Mouse (Mus musculus) liver, embryonic 15.5 days (tissue): ENCODE measurements around the gene Slc44a4. TPM values are rescaled to one million over a fixed set of nuclear protein-coding genes. Genes with fewer than 3 reads are reported as not detected.
A peak's percentile ranks its signal among the peaks of the same experiment; 100 is the strongest.
"Not testable (repeated sequence)": the region's sequence is repeated elsewhere in the genome, so short reads cannot be mapped to it uniquely, and the experiment has no call there.

ENCODE experiments used
- ATAC-seq: fragments of 200-750 bp; cut with Nextera tagmentation; 2 replicates; pipeline ENCODE4 v1.8.0; 2017; ENCODE audit warnings: moderate number of reproducible peaks, mild to moderate bottlenecking, moderate library complexity; ENCODE audit not compliant: insufficient read depth
- H3K27ac ChIP-seq: fragments of 300-500 bp; sonication (generic); replicated peaks from 2 replicates; pipeline ENCODE4 v1.5.1; 2015; ENCODE audit warnings: mild to moderate bottlenecking, inconsistent platforms
- H3K27me3 ChIP-seq: fragments of 300-500 bp; sonication (generic); 2 replicates; pipeline ENCODE4 v1.6.1; 2015; ENCODE audit warnings: mild to moderate bottlenecking, inconsistent platforms
- H3K36me3 ChIP-seq: fragments of 300-500 bp; sonication (generic); replicated peaks from 2 replicates; pipeline ENCODE4 v1.6.1; 2015; ENCODE audit warnings: moderate library complexity, mild to moderate bottlenecking, inconsistent platforms
- H3K4me1 ChIP-seq: fragments of 300-500 bp; sonication (generic); replicated peaks from 2 replicates; pipeline ENCODE4 v1.6.1; 2015; ENCODE audit warnings: inconsistent platforms
- H3K4me2 ChIP-seq: fragments of 300-500 bp; sonication (generic); 2 replicates; pipeline ENCODE4 v1.6.1; 2015; ENCODE audit warnings: moderate library complexity, mild to moderate bottlenecking, inconsistent platforms
- H3K4me3 ChIP-seq: fragments of 300-500 bp; sonication (generic); replicated peaks from 2 replicates; pipeline ENCODE4 v1.5.1; 2015; ENCODE audit warnings: mild to moderate bottlenecking, inconsistent platforms
- H3K9ac ChIP-seq: fragments of 300-500 bp; sonication (generic); 2 replicates; pipeline ENCODE4 v1.6.1; 2015; ENCODE audit warnings: moderate library complexity, mild to moderate bottlenecking, inconsistent platforms
- H3K9me3 ChIP-seq: fragments of 300-500 bp; sonication (generic); replicated peaks from 2 replicates; pipeline ENCODE4 v1.6.1; 2016; ENCODE audit warnings: inconsistent platforms
- WGBS: fragments of 180-500 bp; shearing (Covaris S2); methylation state at CpG from one replicate; pipeline ENCODE4 v1.1.7; 2015; ENCODE audit warnings: mixed read lengths; ENCODE audit not compliant: insufficient replicate concordance; 5-methylcytosine and 5-hydroxymethylcytosine counted together
- polyA plus RNA-seq: library from polyadenylated mRNA; unstranded; fragments of >200 nt; fragmentation: Nextera tagmentation; extraction: Ambion mirVana; gene quantifications from 2 replicates; pipeline ENCODE4 v1.2.1, GENCODE M21; 2015

The Slc44a4 gene
- polyA plus RNA-seq, 1 experiment from 2014 or later, result 3.1 TPM

GRCm38 (mm10) chr17:34899053-34899889, 15.0 kb upstream of the Slc44a4 start:
- H3K36me3 ChIP-seq, result peaks cover 24% of the 10 kb centered on the region
- under 1% methylated on average over 34 of the region's 45 CpGs for WGBS
- peaks cover 71% of the 10 kb centered on the region for H3K4me1 ChIP-seq
- no peaks in the 10 kb centered on the region for H3K27me3 ChIP-seq
- peak overlapping the region; percentile 92 for H3K27ac ChIP-seq
- no peak for ATAC-seq
- H3K4me2 ChIP-seq, result peak overlapping the region; percentile 99
- H3K9ac ChIP-seq, result peak overlapping the region; percentile 82
- H3K9me3 ChIP-seq, result no peaks in the 10 kb centered on the region
- H3K4me3 ChIP-seq, result peak overlapping the region; percentile 79

GRCm38 (mm10) chr17:34899890-34900243, 14.4 kb upstream of the Slc44a4 start:
- peak overlapping the region; percentile 92 for H3K27ac ChIP-seq
- H3K4me2 ChIP-seq, result peak overlapping the region; percentile 99
- no peaks in the 10 kb centered on the region for H3K27me3 ChIP-seq
- peaks cover 65% of the 10 kb centered on the region for H3K4me1 ChIP-seq
- H3K4me3 ChIP-seq, result peak overlapping the region; percentile 79
- H3K9ac ChIP-seq, result peak overlapping the region; percentile 82
- H3K9me3 ChIP-seq, result no peaks in the 10 kb centered on the region
- WGBS, result 2% methylated on average over 5 of the region's 5 CpGs
- H3K36me3 ChIP-seq, result peaks cover 30% of the 10 kb centered on the region
- no peak for ATAC-seq

GRCm38 (mm10) chr17:34900826-34901225, 13.4 kb upstream of the Slc44a4 start:
- H3K27ac ChIP-seq, H3K9me3 ChIP-seq, H3K4me3 ChIP-seq, ATAC-seq, H3K9ac ChIP-seq, H3K4me2 ChIP-seq, H3K27me3 ChIP-seq: not testable (repeated sequence)
- peaks cover 39% of the 10 kb centered on the region for H3K36me3 ChIP-seq
- peaks cover 56% of the 10 kb centered on the region for H3K4me1 ChIP-seq

- not testable (repeated sequence) for H3K9me3 ChIP-seq, H3K4me2 ChIP-seq, H3K27ac ChIP-seq, ATAC-seq, H3K27me3 ChIP-seq, H3K4me3 ChIP-seq, H3K9ac ChIP-seq
- 70% methylated on average over 9 of the region's 10 CpGs for WGBS
- Histone ChIP-seq H3K36me3 (peaks cover 45% of the 10 kb centered on the region), H3K4me1 (peaks cover 46% of the 10 kb centered on the region)
Measured at GRCm38 (mm10) chr17:34901948-34902347, 12.3 kb upstream of the Slc44a4 start.

- H3K27ac ChIP-seq, result no peak overlapping the region
- H3K4me3 ChIP-seq, result no peak overlapping the region
- no peaks in the 10 kb centered on the region for H3K27me3 ChIP-seq
- peaks cover 54% of the 10 kb centered on the region for H3K36me3 ChIP-seq
- 82% methylated on average over 9 of the region's 9 CpGs for whole genome bisulfite sequencing
- no peak overlapping the region for H3K9ac ChIP-seq
- H3K9me3 ChIP-seq, result no peaks in the 10 kb centered on the region
- H3K4me1 ChIP-seq, result peaks cover 36% of the 10 kb centered on the region
- ATAC-seq, result no peak
- no peak overlapping the region for H3K4me2 ChIP-seq
Measured at GRCm38 (mm10) chr17:34902895-34903294, 11.4 kb upstream of the Slc44a4 start.

- Histone ChIP-seq H3K9me3 (no peaks in the 10 kb centered on the region), H3K27ac (no peak overlapping the region), H3K36me3 (peaks cover 77% of the 10 kb centered on the region), H3K4me2 (no peak overlapping the region), H3K9ac (no peak overlapping the region), H3K27me3 (no peaks in the 10 kb centered on the region), H3K4me3 (no peak overlapping the region), H3K4me1 (peaks cover 31% of the 10 kb centered on the region)
- WGBS, result 79% methylated on average over 10 of the region's 10 CpGs
- no peak for ATAC-seq
Measured at GRCm38 (mm10) chr17:34910982-34911381, 3.3 kb upstream of the Slc44a4 start.

GRCm38 (mm10) chr17:34911945-34912351, 2.3 kb upstream of the Slc44a4 start:
- Histone ChIP-seq H3K9me3 (no peaks in the 10 kb centered on the region), H3K27ac (no peak overlapping the region), H3K4me3 (no peak overlapping the region), H3K4me2 (no peak overlapping the region), H3K36me3 (peaks cover 67% of the 10 kb centered on the region), H3K4me1 (peaks cover 31% of the 10 kb centered on the region), H3K9ac (no peak overlapping the region), H3K27me3 (no peaks in the 10 kb centered on the region)
- ATAC-seq, result peak; percentile 38; the same call in 1 of the 2 replicates
- WGBS, result 34% methylated on average over 5 of the region's 5 CpGs

GRCm38 (mm10) chr17:34915410-34915831, 1.2 kb downstream of the Slc44a4 start:
- Histone ChIP-seq H3K9ac (no peak overlapping the region; the same call in 1 of the 2 replicates), H3K27ac (no peak overlapping the region), H3K4me2 (peak overlapping the region; percentile 25), H3K9me3 (no peaks in the 10 kb centered on the region), H3K4me3 (no peak overlapping the region), H3K4me1 (peaks cover 23% of the 10 kb centered on the region), H3K27me3 (no peaks in the 10 kb centered on the region), H3K36me3 (peaks cover 34% of the 10 kb centered on the region)
- ATAC-seq, result peak; percentile 56
- WGBS, result 8% methylated on average over 11 of the region's 11 CpGs

- H3K36me3 ChIP-seq, result peaks cover 25% of the 10 kb centered on the region
- H3K9ac ChIP-seq, result no peak overlapping the region
- H3K4me1 ChIP-seq, result peaks cover 14% of the 10 kb centered on the region
- H3K4me3 ChIP-seq, result no peak overlapping the region
- H3K4me2 ChIP-seq, result no peak overlapping the region
- no peaks in the 10 kb centered on the region for H3K27me3 ChIP-seq
- H3K27ac ChIP-seq, result no peak overlapping the region
- H3K9me3 ChIP-seq, result no peaks in the 10 kb centered on the region
- no peak for ATAC-seq
- 71% methylated on average over 5 of the region's 5 CpGs for WGBS
Measured at GRCm38 (mm10) chr17:34916316-34916715, 2.0 kb downstream of the Slc44a4 start.

- Histone ChIP-seq H3K4me2 (no peak overlapping the region), H3K4me3 (no peak overlapping the region), H3K36me3 (peaks cover 16% of the 10 kb centered on the region), H3K9ac (no peak overlapping the region), H3K9me3 (no peaks in the 10 kb centered on the region), H3K27ac (no peak overlapping the region), H3K27me3 (no peaks in the 10 kb centered on the region), H3K4me1 (peaks cover 13% of the 10 kb centered on the region)
- WGBS, result 58% methylated on average over 9 of the region's 9 CpGs
- ATAC-seq, result no peak
Measured at GRCm38 (mm10) chr17:34917188-34917587, 2.9 kb downstream of the Slc44a4 start.

GRCm38 (mm10) chr17:34922939-34923338, 8.7 kb downstream of the Slc44a4 start:
- Histone ChIP-seq H3K9me3 (no peaks in the 10 kb centered on the region), H3K27ac (no peak overlapping the region), H3K27me3 (no peaks in the 10 kb centered on the region), H3K36me3 (no peaks in the 10 kb centered on the region), H3K4me3 (no peak overlapping the region), H3K9ac (no peak overlapping the region), H3K4me1 (peaks cover 11% of the 10 kb centered on the region), H3K4me2 (no peak overlapping the region)
- 38% methylated on average over 6 of the region's 6 CpGs for WGBS
- no peak for ATAC-seq

- H3K9ac ChIP-seq, result no peak overlapping the region
- H3K4me1 ChIP-seq, result peaks cover 11% of the 10 kb centered on the region
- 51% methylated on average over 5 of the region's 5 CpGs for WGBS
- no peak overlapping the region for H3K27ac ChIP-seq
- ATAC-seq, result no peak
- H3K36me3 ChIP-seq, result no peaks in the 10 kb centered on the region
- no peaks in the 10 kb centered on the region for H3K9me3 ChIP-seq
- H3K4me3 ChIP-seq, result no peak overlapping the region
- H3K27me3 ChIP-seq, result no peaks in the 10 kb centered on the region
- H3K4me2 ChIP-seq, result no peak overlapping the region
Measured at GRCm38 (mm10) chr17:34924258-34924657, 10.0 kb downstream of the Slc44a4 start.
